Mouse (Mus musculus): ENCODE measurements at regions not wholly inside any gene's neighbourhood (a gene's known extent, or its start where the extent isn't known, plus 50 kb on each side); places are given as distances from the start of the nearest gene placed in this dataset.

- in situ Hi-C loops (cut with MboI; ENCODE audit: low sequenced_read_pairs) = no loop called here
These were observed 127.9 kb downstream of the Opa1 start for GRCm38 (mm10) chr16:29706996-29707395.

DNA sequence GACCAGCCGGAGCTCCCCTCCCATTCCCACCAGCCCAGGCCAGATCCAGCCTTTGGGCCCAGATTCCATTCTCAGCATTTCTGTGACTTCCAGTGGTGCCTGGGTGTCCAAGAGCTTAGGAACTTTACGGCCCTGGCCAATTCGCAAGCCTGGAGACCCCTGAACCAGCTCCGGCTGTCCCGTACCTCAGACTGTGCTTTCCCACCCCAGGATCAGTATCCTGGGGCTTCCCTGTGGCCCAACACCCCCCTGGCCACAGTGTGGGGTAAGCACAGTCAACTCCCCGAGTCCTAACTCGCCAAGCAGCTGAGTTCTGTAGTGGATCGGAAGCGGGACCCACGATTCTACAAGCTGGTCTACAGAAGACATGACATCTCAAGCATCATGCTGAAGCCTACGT, 128.5 kb downstream of the Opa1 start:
- in situ Hi-C loops (cut with MboI; ENCODE audit: low sequenced_read_pairs) = no loop called here

- in situ Hi-C loops (cut with MboI; ENCODE audit: low sequenced_read_pairs) = no loop called here
These were observed 129.9 kb downstream of the Opa1 start for GRCm38 (mm10) chr16:29709072-29709471.

DNA sequence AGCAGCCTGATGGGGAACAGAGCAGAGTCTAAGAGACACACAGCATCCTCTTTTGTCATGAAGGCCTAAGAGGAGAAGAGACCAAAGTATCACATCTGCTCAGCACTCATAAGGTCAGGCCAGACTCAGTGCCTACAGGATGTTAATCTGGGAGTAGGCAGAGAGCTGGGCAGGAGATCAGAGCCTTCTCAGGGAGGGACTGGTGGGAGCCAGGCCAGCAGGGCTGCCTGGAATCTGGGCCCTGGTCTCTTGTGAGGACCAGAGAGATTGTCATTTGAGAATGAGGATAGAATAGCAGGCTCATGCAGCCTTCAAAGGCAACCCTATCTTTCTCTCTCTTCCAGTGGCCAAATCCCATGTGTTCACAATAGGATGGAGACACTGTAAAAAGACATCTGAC, 132.3 kb downstream of the Opa1 start:
- in situ Hi-C loops (cut with MboI; ENCODE audit: low sequenced_read_pairs) = no loop called here

DNA sequence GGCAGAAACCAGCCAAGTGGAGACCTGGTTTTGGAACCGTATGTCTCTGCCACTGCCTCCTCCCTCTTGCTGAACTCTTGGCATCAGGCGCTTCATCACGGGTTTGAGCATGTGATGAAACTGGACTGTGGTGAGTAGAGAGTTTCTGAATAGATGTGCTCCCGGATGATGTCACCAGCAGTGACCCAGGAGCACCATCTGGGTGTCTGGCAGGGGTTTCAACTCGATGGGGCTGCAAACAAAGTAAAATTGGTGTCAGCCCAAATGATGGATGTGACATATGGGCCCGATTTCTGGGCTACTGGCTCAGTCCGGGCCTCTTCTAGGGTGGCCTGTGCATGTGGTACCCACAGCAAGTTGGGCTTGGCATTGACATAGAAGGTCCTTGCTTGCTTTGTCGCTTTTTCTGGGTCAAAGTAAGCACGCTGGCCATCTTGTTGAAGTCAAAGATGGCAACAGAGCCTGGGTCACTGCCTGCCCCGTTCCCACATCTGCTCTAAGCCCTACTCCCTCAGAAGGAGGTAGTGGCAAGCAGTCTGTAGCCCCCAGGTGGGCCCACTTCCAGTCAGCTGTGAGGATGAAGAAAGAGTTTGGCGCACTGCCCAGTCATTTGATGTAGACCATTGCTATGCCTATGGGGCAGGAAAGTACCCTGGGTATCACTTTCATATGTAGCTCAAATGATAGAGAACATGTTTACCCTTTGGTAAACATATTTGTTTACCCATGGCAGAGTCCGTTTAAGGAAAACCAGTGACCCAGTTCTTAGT, 133.0 kb downstream of the Opa1 start:
- in situ Hi-C loops (cut with MboI; ENCODE audit: low sequenced_read_pairs) = no loop called here

GRCm38 (mm10) chr16:29714612-29715127, 135.5 kb downstream of the Opa1 start:
- in situ Hi-C loops (cut with MboI; ENCODE audit: low sequenced_read_pairs) = no loop called here

DNA sequence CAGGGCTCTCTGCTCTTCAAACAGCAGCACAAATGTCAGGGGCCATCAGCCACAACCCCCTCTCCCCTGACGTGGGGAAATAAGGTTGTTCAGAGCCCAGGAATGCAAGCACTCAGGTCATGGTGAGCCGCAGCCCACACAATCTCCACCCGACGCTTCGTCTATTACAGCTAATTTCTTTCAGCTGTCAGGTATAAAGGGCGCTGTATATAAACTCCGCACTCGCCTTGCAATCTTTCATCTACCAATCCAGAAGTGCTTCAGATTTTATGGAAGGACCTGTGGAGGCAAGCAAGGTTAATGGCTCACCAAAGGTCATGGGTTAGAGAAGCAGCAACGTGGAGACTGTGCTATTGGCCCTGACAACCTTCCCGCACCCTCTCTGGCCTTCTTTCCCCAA, 139.8 kb downstream of the Opa1 start:
- in situ Hi-C loops (cut with MboI; ENCODE audit: low sequenced_read_pairs) = no loop called here

GRCm38 (mm10) chr16:29719571-29720451, 140.7 kb downstream of the Opa1 start:
- in situ Hi-C loops (cut with MboI; ENCODE audit: low sequenced_read_pairs) = no loop called here

- in situ Hi-C loops (cut with MboI; ENCODE audit: low sequenced_read_pairs) = no loop called here
These were observed 146.0 kb downstream of the Opa1 start for GRCm38 (mm10) chr16:29725153-29725552.

GRCm38 (mm10) chr16:29725563-29725962, 146.4 kb downstream of the Opa1 start:
- in situ Hi-C loops (cut with MboI; ENCODE audit: low sequenced_read_pairs) = no loop called here

DNA sequence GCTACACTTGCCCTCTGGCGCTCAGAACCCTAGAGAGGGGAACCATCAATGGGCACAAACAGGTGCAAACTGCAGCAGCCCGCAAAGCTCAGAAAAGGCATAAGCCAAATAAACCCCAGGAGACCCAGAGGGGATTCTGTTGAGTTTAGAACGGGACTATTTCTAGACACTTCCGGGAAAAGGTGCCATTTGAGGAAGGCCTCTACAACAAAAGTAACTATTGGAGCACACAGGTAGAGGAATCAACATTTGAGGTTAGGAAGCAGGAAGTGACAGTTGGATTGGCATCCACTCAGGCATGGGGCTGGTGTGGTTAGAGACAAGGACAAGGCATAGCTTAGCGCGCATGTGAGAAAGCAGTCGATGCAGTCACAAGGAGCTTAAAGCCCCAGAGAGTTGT, 148.3 kb downstream of the Opa1 start:
- in situ Hi-C loops (cut with MboI; ENCODE audit: low sequenced_read_pairs) = no loop called here

GRCm38 (mm10) chr16:29728769-29729481, 149.8 kb downstream of the Opa1 start:
- in situ Hi-C loops (cut with MboI; ENCODE audit: low sequenced_read_pairs) = no loop called here

GRCm38 (mm10) chr16:29730010-29730409, 150.9 kb downstream of the Opa1 start:
- in situ Hi-C loops (cut with MboI; ENCODE audit: low sequenced_read_pairs) = loop anchor here (5.0 kb wide), 1 partner anchor 337 kb away; no protein-coding TSS in a partner anchor

DNA sequence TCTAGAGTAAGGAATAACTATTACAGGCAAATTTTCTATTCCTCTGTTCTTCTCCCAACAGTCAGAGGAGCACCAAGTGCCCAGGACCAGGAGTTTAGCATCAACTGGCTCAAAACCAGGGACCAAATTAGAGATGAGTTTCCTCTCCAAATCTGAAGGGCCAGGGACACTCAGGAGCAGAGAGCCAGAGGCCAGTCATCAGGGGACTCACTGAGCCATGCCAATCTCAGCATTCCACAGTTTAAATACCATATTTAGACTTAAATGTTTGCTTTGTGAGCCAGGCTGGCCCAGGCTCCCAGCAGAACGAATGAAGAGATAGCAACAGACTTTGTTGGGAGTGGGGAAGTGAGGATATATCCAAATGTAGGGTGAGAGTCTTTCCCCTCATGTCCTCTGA, 153.8 kb downstream of the Opa1 start:
- in situ Hi-C loops (cut with MboI; ENCODE audit: low sequenced_read_pairs) = loop anchor here (5.0 kb wide), 1 partner anchor 334 kb away; no protein-coding TSS in a partner anchor

GRCm38 (mm10) chr16:29733847-29734246, 154.7 kb downstream of the Opa1 start:
- in situ Hi-C loops (cut with MboI; ENCODE audit: low sequenced_read_pairs) = loop anchor here (5.0 kb wide), 1 partner anchor 333 kb away; no protein-coding TSS in a partner anchor

- in situ Hi-C loops (cut with MboI; ENCODE audit: low sequenced_read_pairs) = loop anchor here (5.0 kb wide), 1 partner anchor 333 kb away; no protein-coding TSS in a partner anchor
These were observed 155.2 kb downstream of the Opa1 start for GRCm38 (mm10) chr16:29734324-29734723.

DNA sequence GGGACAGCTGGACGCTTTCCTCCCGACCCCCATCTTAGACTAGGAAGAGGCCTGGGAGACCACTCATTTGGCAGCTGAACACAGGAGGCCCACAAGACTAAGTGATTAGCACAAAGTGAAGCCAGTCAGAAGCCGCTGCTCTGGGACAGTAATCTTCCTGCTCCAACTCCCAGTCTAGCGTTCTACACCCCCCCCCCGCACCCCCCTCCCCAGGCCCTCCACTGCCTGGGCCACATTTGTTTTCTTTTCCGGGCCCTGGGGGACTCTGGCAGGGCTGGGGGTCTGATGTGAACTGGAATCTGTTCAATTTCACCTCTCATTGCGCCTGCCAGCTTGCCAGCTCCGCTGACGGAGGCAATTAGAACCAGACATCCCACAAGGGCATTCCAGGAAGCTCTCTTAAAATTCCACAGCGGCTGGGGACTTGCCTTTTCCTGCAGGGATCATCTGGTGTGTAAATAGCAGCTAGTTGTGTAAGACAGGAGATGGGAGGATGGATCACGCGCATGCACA, 155.7 kb downstream of the Opa1 start:
- in situ Hi-C loops (cut with MboI; ENCODE audit: low sequenced_read_pairs) = loop anchor here (5.0 kb wide), 1 partner anchor 333 kb away; no protein-coding TSS in a partner anchor

DNA sequence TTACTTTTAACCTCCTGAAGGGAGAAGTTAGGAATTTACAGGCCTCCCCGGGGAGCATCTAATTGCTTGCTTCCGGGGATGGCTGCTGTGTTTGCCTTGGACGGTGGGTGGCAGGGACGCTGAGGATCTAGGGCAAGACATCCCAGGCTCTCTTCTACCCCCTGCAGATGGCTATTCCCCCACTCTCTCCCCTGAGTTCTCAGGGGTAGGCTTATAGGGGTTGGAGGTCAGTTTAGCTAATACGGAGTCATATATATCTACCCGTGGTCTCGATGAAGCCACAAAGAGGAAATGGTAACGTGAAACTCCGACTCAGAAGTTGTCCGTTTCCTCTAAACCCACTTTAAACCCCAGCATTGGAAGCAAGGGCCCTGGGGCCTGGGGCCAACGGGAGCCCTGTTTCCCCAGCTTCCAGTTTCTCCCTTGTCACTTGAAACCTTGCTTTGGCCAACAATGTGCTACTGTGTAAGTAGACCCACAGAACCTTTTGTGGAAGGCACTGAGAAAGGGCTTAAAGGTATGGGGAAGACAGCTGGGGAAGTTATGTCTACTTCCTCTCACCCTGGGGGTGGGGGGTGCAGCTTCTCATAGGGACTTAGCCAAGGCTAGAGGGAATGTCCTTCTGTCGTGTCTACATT, 156.4 kb downstream of the Opa1 start:
- in situ Hi-C loops (cut with MboI; ENCODE audit: low sequenced_read_pairs) = no loop called here

DNA sequence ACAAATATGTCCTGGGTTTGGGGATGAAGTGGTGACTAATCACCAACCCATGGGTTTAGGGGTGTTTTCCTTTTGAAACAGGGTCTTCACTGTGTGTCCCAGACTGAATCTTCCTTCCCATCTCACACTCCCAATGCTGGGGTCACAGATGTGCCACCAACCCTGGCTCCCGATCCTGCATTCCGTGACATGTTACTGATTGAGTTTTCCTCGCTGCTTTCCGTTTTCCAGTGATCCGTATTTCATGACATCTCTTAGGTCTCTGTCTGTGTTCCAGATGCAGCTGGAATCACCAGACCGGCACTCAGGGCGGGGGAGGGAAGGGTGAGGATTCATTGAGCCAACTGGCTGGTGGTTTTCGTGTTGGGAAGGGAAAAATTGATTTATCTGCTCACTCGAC, 157.1 kb downstream of the Opa1 start:
- in situ Hi-C loops (cut with MboI; ENCODE audit: low sequenced_read_pairs) = no loop called here

GRCm38 (mm10) chr16:29738075-29738474, 158.9 kb downstream of the Opa1 start:
- in situ Hi-C loops (cut with MboI; ENCODE audit: low sequenced_read_pairs) = no loop called here

All from CH12F3 (cell line).